Mouse (Mus musculus): ENCODE measurements around the gene Mapk13. TPM values are rescaled to one million over a fixed set of nuclear protein-coding genes. Genes with fewer than 3 reads are reported as not detected.

Gene Mapk13
- 0.04 TPM in 1 of 2 replicates, not detected in the other for total RNA-seq (2012; rRNA removed)
- 1 to 10 TPM in 1 of 2 experiments, not detected in 1; 1.4 TPM for polyA plus RNA-seq (2012; ENCODE audit: insufficient read depth in 1 of 2, insufficient read length in 2 of 2, low read depth in 1 of 2, low replicate concordance in 2 of 2, missing spikeins in 1 of 2)

GRCm38 (mm10) chr17:28769121-28769874 lies at the start of gene Mapk13:
Gene Mapk13 (plus strand): TSS chr17:28769297.
- TF ChIP-seq MAFK (IDR thresholded peaks at IDR 0.05; ENCODE audit: borderline replicate concordance, low read depth, low read length) (no peak), KAT2A (conservative IDR thresholded peaks at IDR 0.05; ENCODE audit: low read depth, low read length) (no peak), EP300 (IDR thresholded peaks at IDR 0.05; ENCODE audit: low read depth in 1 of 2, low read length in 2 of 2) (no peak), MYB (IDR thresholded peaks at IDR 0.05; ENCODE audit: low read depth, low read length) (no peak), USF2 (IDR thresholded peaks at IDR 0.05; ENCODE audit: borderline replicate concordance in 1 of 2, insufficient read depth in 1 of 2, low read depth in 1 of 2, low read length in 2 of 2) (no peak), TBP (IDR thresholded peaks at IDR 0.05; ENCODE audit: low read depth, low read length) (no peak), MXI1 (IDR thresholded peaks at IDR 0.05; ENCODE audit: low read depth, low read length) (no peak), RAD21 (IDR thresholded peaks at IDR 0.05; ENCODE audit: low read depth, low read length) (no peak), MAX (IDR thresholded peaks at IDR 0.05; ENCODE audit: low read length) (no peak), SMC3 (IDR thresholded peaks at IDR 0.05; ENCODE audit: low read depth, low read length) (no peak), CHD2 (IDR thresholded peaks at IDR 0.05; ENCODE audit: low read length) (no peak), SIN3A (IDR thresholded peaks at IDR 0.05; ENCODE audit: low read length) (no peak), CTCF (IDR thresholded peaks at IDR 0.05 in 2 of 3, conservative IDR thresholded peaks at IDR 0.05 in 1 of 3; ENCODE audit: control insufficient read depth in 1 of 3, insufficient read depth in 1 of 3, low read depth in 2 of 3, low read length in 3 of 3, poor library complexity in 1 of 3, severe bottlenecking in 1 of 3) (no peak), MEF2A (IDR thresholded peaks at IDR 0.05; ENCODE audit: extremely low read depth, insufficient replicate concordance, low read depth, low read length, poor library complexity, severe bottlenecking) (no peak), NRF1 (IDR thresholded peaks at IDR 0.05; ENCODE audit: insufficient read depth, low read depth, low read length, poor library complexity, severe bottlenecking) (no peak), TAL1 (IDR thresholded peaks at IDR 0.05; ENCODE audit: low read length) (no peak), UBTF (IDR thresholded peaks at IDR 0.05; ENCODE audit: borderline replicate concordance, insufficient read depth, low read depth, low read length) (no peak), MAZ (IDR thresholded peaks at IDR 0.05; ENCODE audit: low read depth, low read length) (no peak)
- Histone ChIP-seq H3K9me3 (replicated peaks; ENCODE audit: insufficient read depth, low read length) (no peaks in the 10 kb centered on the region), H3K27ac (ENCODE audit: control insufficient read depth, low read depth, low read length) (no peak within 1 kb of the TSS), H3K4me1 (ENCODE audit: control insufficient read depth in 1 of 2, insufficient read depth in 2 of 2, low read length in 2 of 2) (no peaks in the 10 kb centered on the region), H3K27me3 (ENCODE audit: control insufficient read depth in 1 of 2, insufficient read depth in 2 of 2, low read length in 2 of 2) (no peaks in the 10 kb centered on the region), H3K9ac (ENCODE audit: control insufficient read depth, low read depth, low read length, poor library complexity, severe bottlenecking) (peak within 1 kb of the TSS; percentile 74), H3K4me3 (ENCODE audit: control insufficient read depth in 1 of 2, insufficient read depth in 1 of 2, low read depth in 2 of 2, low read length in 2 of 2) (peak within 1 kb of the TSS; percentile 27 to 58; a peak in 3 of 4 replicates), H3K36me3 (ENCODE audit: control insufficient read depth in 1 of 2, insufficient read depth in 2 of 2, low read length in 2 of 2) (no peaks in the 10 kb centered on the region), H3K79me2 (ENCODE audit: control insufficient read depth, insufficient read depth, low read length, poor library complexity) (no peaks in the 10 kb centered on the region)
- peak; percentile 28 for DNase-seq (ENCODE audit: low read depth, low spot score)

GRCm38 (mm10) chr17:28725783-28726182 lies 43.3 kb upstream of the Mapk13 start, which contains the start of gene AC170998.1:
Gene AC170998.1 (plus strand): TSS chr17:28726083.
- peaks cover 0 to 2% of the 10 kb centered on the region in 2 experiments; a peak in 2 of 4 replicates for H3K4me1 ChIP-seq (ENCODE audit: control insufficient read depth in 1 of 2, insufficient read depth in 2 of 2, low read length in 2 of 2)
- H3K9me3 ChIP-seq (replicated peaks; ENCODE audit: insufficient read depth, low read length), result no peaks in the 10 kb centered on the region
- H3K27me3 ChIP-seq (ENCODE audit: control insufficient read depth in 1 of 2, insufficient read depth in 2 of 2, low read length in 2 of 2), result no peaks in the 10 kb centered on the region
- H3K27ac ChIP-seq (ENCODE audit: control insufficient read depth, low read depth, low read length), result no peak within 1 kb of the TSS
- peaks cover 2 to 29% of the 10 kb centered on the region in 2 experiments for H3K36me3 ChIP-seq (ENCODE audit: control insufficient read depth in 1 of 2, insufficient read depth in 2 of 2, low read length in 2 of 2)
- TF ChIP-seq SIN3A (IDR thresholded peaks at IDR 0.05; ENCODE audit: low read length), result no peak
- TF ChIP-seq MEF2A (IDR thresholded peaks at IDR 0.05; ENCODE audit: extremely low read depth, insufficient replicate concordance, low read depth, low read length, poor library complexity, severe bottlenecking), result no peak
- no peak for TF ChIP-seq MYB (IDR thresholded peaks at IDR 0.05; ENCODE audit: low read depth, low read length)
- no peak for TF ChIP-seq NELFE (IDR thresholded peaks at IDR 0.05; ENCODE audit: low read depth, low read length)
- TF ChIP-seq CHD1 (IDR thresholded peaks at IDR 0.05; ENCODE audit: low read depth, low read length), result no peak
- TF ChIP-seq CTCF (IDR thresholded peaks at IDR 0.05 in 2 of 3, conservative IDR thresholded peaks at IDR 0.05 in 1 of 3; ENCODE audit: control insufficient read depth in 1 of 3, insufficient read depth in 1 of 3, low read depth in 2 of 3, low read length in 3 of 3, poor library complexity in 1 of 3, severe bottlenecking in 1 of 3), result no peak
- no peak for TF ChIP-seq ETS1 (IDR thresholded peaks at IDR 0.05; ENCODE audit: low read depth, low read length)
- TF ChIP-seq POLR2AphosphoS5 (IDR thresholded peaks at IDR 0.05; ENCODE audit: borderline replicate concordance, low read depth, low read length), result no peak
- TF ChIP-seq USF2 (IDR thresholded peaks at IDR 0.05; ENCODE audit: borderline replicate concordance in 1 of 2, insufficient read depth in 1 of 2, low read depth in 1 of 2, low read length in 2 of 2), result no peak
- no peak for TF ChIP-seq ZMIZ1 (IDR thresholded peaks at IDR 0.05; ENCODE audit: low read depth, low read length)
- no peak for TF ChIP-seq USF1 (IDR thresholded peaks at IDR 0.05; ENCODE audit: low read depth, low read length)
- TF ChIP-seq ELF1 (IDR thresholded peaks at IDR 0.05; ENCODE audit: low read depth, low read length), result no peak
- no peak for TF ChIP-seq MAX (IDR thresholded peaks at IDR 0.05; ENCODE audit: low read length)
- no peak for TF ChIP-seq POLR2AphosphoS2 (IDR thresholded peaks at IDR 0.05; ENCODE audit: low read length)
- no peak for TF ChIP-seq TBP (IDR thresholded peaks at IDR 0.05; ENCODE audit: low read depth, low read length)
- no peak for TF ChIP-seq POLR2A (IDR thresholded peaks at IDR 0.05; ENCODE audit: control insufficient read depth in 1 of 2, insufficient read depth in 1 of 2, low read depth in 1 of 2, low read length in 2 of 2, poor library complexity in 1 of 2)
- TF ChIP-seq SMC3 (IDR thresholded peaks at IDR 0.05; ENCODE audit: low read depth, low read length), result no peak
- no peak for TF ChIP-seq UBTF (IDR thresholded peaks at IDR 0.05; ENCODE audit: borderline replicate concordance, insufficient read depth, low read depth, low read length)
- H3K9ac ChIP-seq (ENCODE audit: control insufficient read depth, low read depth, low read length, poor library complexity, severe bottlenecking), result no peak within 1 kb of the TSS
- H3K79me2 ChIP-seq (ENCODE audit: control insufficient read depth, insufficient read depth, low read length, poor library complexity), result no peaks in the 10 kb centered on the region
- no peak within 1 kb of the TSS for H3K4me3 ChIP-seq (ENCODE audit: control insufficient read depth in 1 of 2, insufficient read depth in 1 of 2, low read depth in 2 of 2, low read length in 2 of 2)
- no peak for DNase-seq (ENCODE audit: low read depth, low spot score)

All from MEL (cell line).